Mouse (Mus musculus) MEL (cell line): ENCODE measurements around the gene Metrn.

ENCODE experiments used
- CHD1 ChIP-seq: IDR thresholded peaks from 2 replicates; pipeline ENCODE4 v1.6.1; 2012; ENCODE audit warnings: low read depth, mild to moderate bottlenecking, inconsistent platforms, low read length, improper control_type of control experiment
- CHD2 ChIP-seq: IDR thresholded peaks from 2 replicates; pipeline ENCODE4 v1.6.1; 2011; ENCODE audit warnings: low read length, improper control_type of control experiment
- CTCF ChIP-seq, 3 experiments: IDR thresholded peaks in 2 of 3; conservative IDR thresholded peaks in 1 of 3; 2 replicates each; pipeline ENCODE4 v1.5.1; 2011 to 2012; ENCODE audit warnings: low read length in 3 of 3, low read depth in 2 of 3, mild to moderate bottlenecking in 2 of 3, improper control_type of control experiment in 1 of 3, inconsistent platforms in 1 of 3, mixed read lengths in 1 of 3, moderate library complexity in 1 of 3; ENCODE audit not compliant: control insufficient read depth in 1 of 3, insufficient read depth in 1 of 3, poor library complexity in 1 of 3, severe bottlenecking in 1 of 3
- E2F4 ChIP-seq: IDR thresholded peaks from 2 replicates; pipeline ENCODE4 v1.6.1; 2011; ENCODE audit warnings: low read depth, low read length, improper control_type of control experiment, borderline replicate concordance
- EP300 ChIP-seq, 2 experiments: IDR thresholded peaks; 2 replicates each; pipeline ENCODE4 v1.6.1; 2011; ENCODE audit warnings: improper control_type of control experiment in 2 of 2, low read length in 2 of 2, low read depth in 1 of 2, mild to moderate bottlenecking in 1 of 2
- GABPA ChIP-seq: IDR thresholded peaks from 2 replicates; pipeline ENCODE4 v1.6.1; 2012; ENCODE audit warnings: low read depth, mild to moderate bottlenecking, inconsistent platforms, low read length, improper control_type of control experiment, moderate library complexity
- MAX ChIP-seq: IDR thresholded peaks from 2 replicates; pipeline ENCODE4 v1.6.1; 2011; ENCODE audit warnings: low read length, improper control_type of control experiment
- MXI1 ChIP-seq: IDR thresholded peaks from 2 replicates; pipeline ENCODE4 v1.6.1; 2011; ENCODE audit warnings: mild to moderate bottlenecking, low read depth, low read length, improper control_type of control experiment
- MYB ChIP-seq: IDR thresholded peaks from 2 replicates; pipeline ENCODE4 v1.6.1; 2011; ENCODE audit warnings: mild to moderate bottlenecking, low read depth, low read length, improper control_type of control experiment

DNA sequence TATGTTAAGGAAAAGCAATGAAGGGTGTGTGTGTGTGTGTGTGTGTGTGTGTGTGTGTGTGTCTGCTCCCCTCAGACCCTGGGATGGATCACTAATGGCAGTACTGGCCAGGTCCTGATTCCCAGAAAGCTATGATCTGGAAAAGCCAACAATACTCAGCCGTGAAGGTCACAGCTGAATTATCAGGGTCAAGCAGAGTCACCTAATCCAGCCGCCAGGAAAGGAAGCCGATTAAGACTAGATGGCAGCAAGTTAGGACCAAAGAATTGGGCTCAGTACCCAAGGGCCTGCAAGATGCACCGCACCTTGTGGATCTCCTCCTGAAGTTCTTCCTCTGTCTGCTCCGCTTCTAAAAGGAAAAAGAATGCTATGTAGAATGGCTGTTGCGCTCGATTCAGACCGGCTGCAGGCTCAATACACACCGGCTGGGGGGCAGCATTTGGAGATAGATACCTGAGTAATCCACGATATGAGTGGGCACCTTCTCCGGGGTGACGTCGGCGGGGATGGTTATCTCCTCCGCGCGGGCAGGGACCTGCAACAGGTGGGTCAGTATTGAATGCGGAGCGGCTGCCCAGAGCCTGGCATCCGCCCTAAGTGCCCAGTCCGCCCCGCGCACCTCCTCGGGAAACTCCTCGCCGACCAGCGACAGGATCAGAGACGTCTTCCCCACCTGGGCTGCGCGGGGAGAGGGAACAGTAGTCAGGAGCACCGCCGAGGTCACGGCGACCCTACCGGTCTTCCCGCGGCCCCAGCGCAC is 46.9 kb upstream of the Metrn start:
- no peak for TF ChIP-seq EP300 (IDR thresholded peaks at IDR 0.05; ENCODE audit: low read depth in 1 of 2, low read length in 2 of 2)
- TF ChIP-seq MAX = no peak
- no peak for TF ChIP-seq CTCF (IDR thresholded peaks at IDR 0.05 in 2 of 3, conservative IDR thresholded peaks at IDR 0.05 in 1 of 3; ENCODE audit: control insufficient read depth in 1 of 3, insufficient read depth in 1 of 3, low read depth in 2 of 3, low read length in 3 of 3, poor library complexity in 1 of 3, severe bottlenecking in 1 of 3)
- TF ChIP-seq MYB = no peak
- no peak for TF ChIP-seq E2F4
- TF ChIP-seq MXI1 = no peak
- TF ChIP-seq GABPA = no peak
- TF ChIP-seq CHD2 = no peak
- no peak for TF ChIP-seq CHD1
